Mouse (Mus musculus) testis, adult 2 months (tissue): ENCODE measurements around the gene Kif3a.

ENCODE experiments used
- CTCF ChIP-seq: fragments of 200-500 bp; IDR thresholded peaks from 2 replicates; pipeline ENCODE4 v1.5.1; 2012; ENCODE audit warnings: low read depth, mild to moderate bottlenecking, inconsistent platforms, low read length, moderate library complexity; ENCODE audit not compliant: control insufficient read depth, insufficient read depth, insufficient replicate concordance
- POLR2A ChIP-seq: fragments of 200-500 bp; IDR thresholded peaks from 2 replicates; pipeline ENCODE4 v1.6.1; 2012; ENCODE audit warnings: low read depth, mild to moderate bottlenecking, inconsistent platforms, low read length, moderate library complexity; ENCODE audit not compliant: control insufficient read depth

DNA sequence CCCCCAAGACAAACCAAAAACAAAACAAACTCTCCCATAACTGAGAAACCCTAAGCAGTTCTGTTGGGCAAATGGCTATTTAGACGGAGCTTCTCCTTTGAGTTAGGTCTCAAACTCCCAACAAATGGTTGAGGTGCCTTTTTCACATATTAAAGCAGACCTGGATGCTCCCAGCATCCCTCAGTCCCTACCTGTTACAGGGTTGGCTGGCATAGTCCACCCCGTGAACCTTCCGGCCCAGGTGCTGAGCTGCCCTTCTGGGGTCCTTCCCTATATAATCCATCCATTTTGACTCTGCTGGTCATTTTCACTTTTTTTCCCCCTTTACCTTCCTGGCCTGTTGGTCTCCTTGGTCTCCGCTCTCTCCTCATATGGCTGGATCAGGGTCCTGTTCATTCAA is 533 bp upstream of the Kif3a start:
- TF ChIP-seq CTCF (no peak), POLR2A (no peak)
